Mouse (Mus musculus) midbrain, embryonic 13.5 days (tissue): ENCODE data around the gene Tspan6. TPM values are rescaled to one million over a fixed set of nuclear protein-coding genes. Genes with fewer than 3 reads are reported as not detected.

Source experiments
- ATAC-seq: fragments of 200-750 bp; cut with Nextera tagmentation; 2 replicates; pipeline ENCODE4 v1.8.0; 2017; ENCODE audit warnings: mild to moderate bottlenecking, moderate TSS enrichment, moderate library complexity
- H3K27ac ChIP-seq: fragments of 300-500 bp; sonication (generic); 2 replicates; pipeline ENCODE4 v1.5.1; 2015; ENCODE audit warnings: inconsistent platforms, mild to moderate bottlenecking, moderate library complexity
- H3K27me3 ChIP-seq: fragments of 300-500 bp; sonication (generic); 2 replicates; pipeline ENCODE4 v1.6.1; 2015; ENCODE audit warnings: mild to moderate bottlenecking, inconsistent platforms
- H3K36me3 ChIP-seq: fragments of 300-500 bp; sonication (generic); 2 replicates; pipeline ENCODE4 v1.6.1; 2015; ENCODE audit warnings: mild to moderate bottlenecking, inconsistent platforms
- H3K4me1 ChIP-seq: fragments of 300-500 bp; sonication (generic); replicated peaks from 2 replicates; pipeline ENCODE4 v1.6.1; 2015; ENCODE audit warnings: inconsistent platforms
- H3K4me2 ChIP-seq: fragments of 300-500 bp; sonication (generic); replicated peaks from 2 replicates; pipeline ENCODE4 v1.6.1; 2015; ENCODE audit warnings: moderate library complexity, mild to moderate bottlenecking, inconsistent platforms
- H3K4me3 ChIP-seq: fragments of 300-500 bp; sonication (generic); replicated peaks from 2 replicates; pipeline ENCODE4 v1.5.1; 2015; ENCODE audit warnings: mild to moderate bottlenecking, inconsistent platforms
- H3K9ac ChIP-seq: fragments of 300-500 bp; sonication (generic); replicated peaks from 2 replicates; pipeline ENCODE4 v1.6.1; 2015; ENCODE audit warnings: mild to moderate bottlenecking, inconsistent platforms
- H3K9me3 ChIP-seq: fragments of 300-500 bp; sonication (generic); 2 replicates; pipeline ENCODE4 v1.6.1; 2016; ENCODE audit warnings: mild to moderate bottlenecking, inconsistent platforms
- WGBS: fragments of 180-500 bp; shearing (Covaris S2); methylation state at CpG from one replicate; pipeline ENCODE4 v1.1.7; 2015; 5-methylcytosine and 5-hydroxymethylcytosine counted together
- polyA plus RNA-seq: library from polyadenylated mRNA; unstranded; fragments of >200 nt; fragmentation: Nextera tagmentation; extraction: Ambion mirVana; gene quantifications from 2 replicates; pipeline ENCODE4 v1.2.1, GENCODE M21; 2015

Gene Tspan6
- 240 and 273 TPM in 2 replicates for polyA plus RNA-seq

DNA sequence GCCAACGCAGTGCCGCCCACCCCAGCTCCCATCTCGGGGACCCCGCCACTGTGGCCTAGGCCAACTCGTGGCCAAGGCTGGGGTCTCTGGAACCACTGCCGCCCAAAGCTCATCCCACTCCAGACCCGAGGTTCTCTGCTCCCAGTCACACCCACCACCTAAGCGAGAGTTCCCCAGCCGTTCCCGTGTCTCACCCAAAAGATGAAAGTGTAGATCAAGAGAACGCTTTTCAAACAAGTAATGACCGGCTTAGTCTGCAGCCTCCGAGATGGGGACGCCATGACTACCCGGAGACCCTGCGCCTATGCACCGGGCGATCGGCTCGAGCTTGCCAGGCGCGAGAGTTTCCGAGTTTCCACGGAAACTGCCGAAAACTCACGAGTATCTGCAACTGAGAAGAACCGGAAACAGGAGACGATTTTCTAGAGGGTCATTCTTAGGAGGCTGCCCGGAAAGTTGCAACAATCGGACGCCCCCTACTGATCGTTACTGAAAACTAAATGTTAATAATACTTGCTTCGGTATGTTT is at the start of gene Tspan6:
Gene Tspan6 (minus strand): TSS at position 416 of the 529 bp plus-strand sequence.
- H3K4me1 ChIP-seq = 0 out of 2 replicates have a peak, but pooled peaks cover 4% of the 10 kb centered on the region
- H3K4me2 ChIP-seq = peak within 1 kb of the TSS; percentile 55
- WGBS = 32% methylated on average over 33 of the region's 33 CpGs
- H3K4me3 ChIP-seq = peak within 1 kb of the TSS; percentile 57
- H3K27me3 ChIP-seq = no peaks in the 10 kb centered on the region
- peak; percentile 98 for ATAC-seq
- peak within 1 kb of the TSS; percentile 81 for H3K9ac ChIP-seq
- peak within 1 kb of the TSS; percentile 70 for H3K27ac ChIP-seq
- H3K9me3 ChIP-seq = no peaks in the 10 kb centered on the region
- peaks cover 12% of the 10 kb centered on the region for H3K36me3 ChIP-seq

DNA sequence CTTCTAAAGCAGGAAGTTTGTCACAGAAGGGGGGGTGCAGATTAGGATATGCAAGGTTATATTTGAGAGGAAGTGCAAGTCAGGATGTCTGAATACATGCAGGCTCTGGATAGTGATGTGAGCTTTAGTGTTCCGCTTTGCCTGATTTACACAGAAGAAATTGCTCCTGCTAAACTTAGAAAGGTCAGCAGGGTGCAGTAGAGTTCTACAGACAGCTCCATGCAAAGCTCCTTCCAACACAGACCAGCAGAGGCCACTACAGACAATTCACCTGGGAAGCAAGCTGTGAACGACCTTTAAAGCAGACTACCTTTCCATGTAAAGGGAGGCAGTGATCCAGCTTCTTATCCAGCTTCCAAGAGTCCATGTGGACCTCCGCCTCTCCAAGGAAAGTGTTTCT is 49.2 kb upstream of the Tspan6 start:
- H3K27ac ChIP-seq = no peak overlapping the region
- no peak overlapping the region for H3K4me2 ChIP-seq
- peak; percentile 45; the same call in 1 of the 2 replicates for ATAC-seq
- H3K4me1 ChIP-seq = no peaks in the 10 kb centered on the region
- H3K27me3 ChIP-seq = peaks cover 5% of the 10 kb centered on the region; the same call in 1 of the 2 replicates
- no peak overlapping the region for H3K4me3 ChIP-seq
- H3K9ac ChIP-seq = no peak overlapping the region
- H3K9me3 ChIP-seq = no peaks in the 10 kb centered on the region
- WGBS = 34% methylated on average over 3 of the region's 3 CpGs
- H3K36me3 ChIP-seq = no peaks in the 10 kb centered on the region

DNA sequence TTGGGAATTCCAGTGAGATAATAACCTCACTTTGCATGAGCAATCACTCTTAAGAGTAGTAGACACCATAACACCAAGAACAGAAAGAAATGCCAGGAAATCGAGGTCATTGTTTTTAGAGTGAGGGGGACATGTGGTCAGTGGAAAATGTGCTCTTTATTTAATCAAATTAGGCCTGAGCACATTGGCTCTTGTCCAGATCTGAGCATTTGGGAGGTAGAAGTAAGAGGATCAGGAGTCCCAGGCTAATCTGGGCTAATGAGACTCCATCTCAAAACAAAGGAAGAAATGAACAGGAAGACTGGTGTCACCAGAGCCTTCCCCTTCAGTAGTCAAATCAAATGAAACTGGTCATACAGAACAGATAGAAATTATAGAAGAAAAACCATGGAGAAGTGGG is 41.3 kb upstream of the Tspan6 start:
- no peaks in the 10 kb centered on the region; the same call in 1 of the 2 replicates for H3K27me3 ChIP-seq
- H3K9ac ChIP-seq = no peak overlapping the region
- 47% methylated on average over 1 of the region's 1 CpGs for WGBS

GRCm38 (mm10) chrX:133936605-133937225 is 38.5 kb upstream of the Tspan6 start:
- H3K9me3 ChIP-seq = no peaks in the 10 kb centered on the region
- no peaks in the 10 kb centered on the region for H3K27me3 ChIP-seq
- no peak for ATAC-seq
- H3K36me3 ChIP-seq = no peaks in the 10 kb centered on the region
- H3K4me1 ChIP-seq = no peaks in the 10 kb centered on the region
- no peak overlapping the region for H3K4me2 ChIP-seq
- no peak overlapping the region for H3K9ac ChIP-seq
- no peak overlapping the region for H3K4me3 ChIP-seq
- H3K27ac ChIP-seq = no peak overlapping the region
- 94% methylated on average over 4 of the region's 4 CpGs for WGBS

More for the DNA sequence above, 41.3 kb upstream of the Tspan6 start:
- Histone ChIP-seq H3K4me2 (no peak overlapping the region), H3K4me3 (no peak overlapping the region), H3K9me3 (no peaks in the 10 kb centered on the region), H3K27ac (no peak overlapping the region), H3K4me1 (no peaks in the 10 kb centered on the region), H3K36me3 (no peaks in the 10 kb centered on the region)
- ATAC-seq = no peak

DNA sequence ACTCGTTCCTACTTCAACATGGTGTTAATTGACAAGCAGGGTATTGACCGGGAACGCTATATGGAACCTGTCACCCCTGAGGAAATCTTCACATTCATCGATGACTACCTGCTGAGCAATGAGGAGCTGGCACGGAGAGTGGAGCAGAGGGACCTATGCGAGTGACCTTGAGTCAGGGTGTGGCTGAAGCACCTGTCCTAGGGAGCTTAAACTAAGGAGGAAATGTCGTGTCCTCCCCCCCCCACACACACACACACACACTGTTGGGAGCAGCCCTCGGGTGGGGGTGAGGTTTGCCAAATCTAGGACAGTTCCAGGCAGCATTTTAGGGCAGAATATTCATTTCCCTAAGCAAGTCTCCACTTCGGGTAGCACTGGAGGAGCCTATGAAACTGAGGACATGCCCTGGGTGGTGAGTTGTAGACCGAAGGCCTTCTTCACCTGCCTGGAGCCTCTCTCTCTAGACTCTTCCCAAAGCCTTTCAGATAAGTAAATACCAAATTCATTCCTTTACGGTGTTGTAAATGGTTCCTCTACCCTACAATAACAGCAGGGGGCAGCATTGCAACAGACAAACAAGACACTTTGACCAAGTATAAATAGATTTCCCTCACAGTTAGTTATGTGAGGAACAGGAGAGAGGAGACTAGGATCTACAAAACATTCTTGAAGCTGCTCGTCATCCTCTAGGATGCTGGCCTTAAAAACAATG is 33.2 kb upstream of the Tspan6 start:
- 0 out of 2 replicates have a peak, but pooled peaks have one; percentile 34 for ATAC-seq
- Histone ChIP-seq H3K36me3 (no peaks in the 10 kb centered on the region), H3K9ac (no peak overlapping the region), H3K4me1 (no peaks in the 10 kb centered on the region), H3K27ac (no peak overlapping the region), H3K4me3 (no peak overlapping the region), H3K9me3 (no peaks in the 10 kb centered on the region), H3K4me2 (no peak overlapping the region), H3K27me3 (no peaks in the 10 kb centered on the region)
- 59% methylated on average over 12 of the region's 12 CpGs for WGBS

DNA sequence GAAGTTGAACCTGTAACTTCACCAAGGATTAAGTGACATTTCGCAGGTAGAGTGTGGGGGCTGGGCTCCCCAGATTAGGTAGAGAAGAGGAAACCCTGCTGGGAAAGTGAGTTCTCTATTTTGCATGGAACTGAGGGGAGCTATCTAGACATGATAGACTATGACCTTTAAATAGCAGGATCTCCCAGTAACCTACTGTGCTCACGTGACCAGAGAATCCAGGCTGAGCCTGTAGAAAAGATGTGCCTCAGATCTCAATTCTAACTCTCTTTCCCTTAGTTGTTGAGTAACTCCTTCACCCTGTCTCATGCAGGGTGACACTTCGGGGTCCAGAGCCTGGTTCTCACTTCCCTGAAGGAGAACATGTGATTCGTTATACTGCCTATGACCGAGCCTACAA is 28.5 kb upstream of the Tspan6 start:
- Histone ChIP-seq H3K27ac (no peak overlapping the region), H3K9me3 (no peaks in the 10 kb centered on the region), H3K4me3 (no peak overlapping the region), H3K4me1 (no peaks in the 10 kb centered on the region), H3K27me3 (0 out of 2 replicates have a peak, but pooled peaks cover 5% of the 10 kb centered on the region), H3K4me2 (no peak overlapping the region), H3K36me3 (no peaks in the 10 kb centered on the region), H3K9ac (no peak overlapping the region)
- WGBS = 82% methylated on average over 5 of the region's 5 CpGs
- no peak for ATAC-seq

DNA sequence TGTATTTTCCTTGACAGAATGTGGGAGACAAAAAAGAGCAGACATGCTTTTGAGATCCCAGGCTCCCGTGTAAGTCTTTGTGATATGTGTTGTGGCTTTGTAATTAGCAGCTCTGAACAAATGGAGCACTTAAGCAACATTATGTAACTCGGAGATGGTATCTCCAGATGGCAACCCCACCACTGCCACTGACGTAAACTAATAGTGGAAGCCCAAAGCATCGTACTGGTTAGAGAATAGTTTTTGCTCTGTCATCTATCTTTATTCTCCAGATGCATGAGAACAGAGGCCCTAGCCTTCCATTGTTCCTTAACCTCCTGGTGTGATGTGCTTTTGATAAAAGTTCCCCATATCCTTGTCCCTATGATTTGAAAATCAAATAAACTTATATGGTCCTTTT is 23.0 kb upstream of the Tspan6 start:
- 66% methylated on average over 4 of the region's 4 CpGs for WGBS
- Histone ChIP-seq H3K27ac (no peak overlapping the region), H3K4me1 (no peaks in the 10 kb centered on the region), H3K9ac (no peak overlapping the region), H3K4me3 (no peak overlapping the region), H3K36me3 (no peaks in the 10 kb centered on the region), H3K27me3 (peaks cover 5% of the 10 kb centered on the region; the same call in 1 of the 2 replicates), H3K9me3 (no peaks in the 10 kb centered on the region), H3K4me2 (no peak overlapping the region)
- no peak for ATAC-seq

GRCm38 (mm10) chrX:133914219-133914618 is 16.0 kb upstream of the Tspan6 start:
- Histone ChIP-seq H3K9me3 (no peaks in the 10 kb centered on the region), H3K4me1 (peaks cover 6% of the 10 kb centered on the region; the same call in 1 of the 2 replicates), H3K27ac (no peak overlapping the region), H3K9ac (no peak overlapping the region), H3K4me2 (no peak overlapping the region), H3K27me3 (peaks cover 11% of the 10 kb centered on the region; the same call in 1 of the 2 replicates), H3K4me3 (no peak overlapping the region), H3K36me3 (no peaks in the 10 kb centered on the region)
- WGBS = 66% methylated on average over 7 of the region's 7 CpGs
- ATAC-seq = no peak

DNA sequence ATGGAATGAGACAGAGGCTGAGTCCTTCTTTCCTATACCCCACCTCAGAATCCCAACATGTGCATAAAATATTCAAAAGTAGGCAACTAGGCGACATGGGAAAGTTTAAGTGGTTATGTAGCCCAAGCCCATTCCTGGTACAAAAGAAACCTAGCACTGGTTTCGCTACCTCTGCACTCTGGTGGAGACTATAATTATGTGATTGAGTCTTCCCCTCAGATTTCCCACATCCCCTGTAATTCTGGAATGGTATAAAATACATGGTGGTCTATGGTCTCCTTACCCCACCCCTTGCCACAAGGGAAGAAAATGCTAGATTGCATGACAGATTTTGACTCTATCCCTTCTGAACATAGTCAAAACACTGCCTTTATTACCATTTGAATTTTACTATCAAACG is 14.8 kb upstream of the Tspan6 start:
- no peak overlapping the region for H3K27ac ChIP-seq
- no peak overlapping the region for H3K9ac ChIP-seq
- 86% methylated on average over 3 of the region's 3 CpGs for WGBS
- no peak overlapping the region for H3K4me2 ChIP-seq
- peaks cover 11% of the 10 kb centered on the region; the same call in 1 of the 2 replicates for H3K27me3 ChIP-seq
- no peaks in the 10 kb centered on the region for H3K9me3 ChIP-seq
- H3K4me1 ChIP-seq = peaks cover 6% of the 10 kb centered on the region; the same call in 1 of the 2 replicates
- H3K36me3 ChIP-seq = no peaks in the 10 kb centered on the region
- ATAC-seq = no peak
- H3K4me3 ChIP-seq = no peak overlapping the region

- 30% methylated on average over 10 of the region's 10 CpGs for WGBS
- H3K4me1 ChIP-seq = peaks cover 6% of the 10 kb centered on the region; the same call in 1 of the 2 replicates
- H3K4me2 ChIP-seq = no peak overlapping the region
- ATAC-seq = no peak
- no peak overlapping the region for H3K27ac ChIP-seq
- H3K4me3 ChIP-seq = no peak overlapping the region
- H3K9ac ChIP-seq = no peak overlapping the region
- no peaks in the 10 kb centered on the region for H3K9me3 ChIP-seq
- H3K36me3 ChIP-seq = no peaks in the 10 kb centered on the region
- H3K27me3 ChIP-seq = peaks cover 11% of the 10 kb centered on the region; the same call in 1 of the 2 replicates
Measured at GRCm38 (mm10) chrX:133911397-133912103, 13.3 kb upstream of the Tspan6 start.

- no peak within 1 kb of the TSS for H3K27ac ChIP-seq
- H3K4me1 ChIP-seq = peaks cover 6% of the 10 kb centered on the region; the same call in 1 of the 2 replicates
- no peak for ATAC-seq
Measured at GRCm38 (mm10) chrX:133908261-133908660, 10.0 kb upstream of the Tspan6 start, which contains the start of gene Srpx2. TSS of gene Srpx2 (plus strand) at chrX:133908426.

More at GRCm38 (mm10) chrX:133908261-133908660, 10.0 kb upstream of the Tspan6 start, which contains the start of gene Srpx2:
- 35% methylated on average over 3 of the region's 3 CpGs for WGBS
- Histone ChIP-seq H3K36me3 (no peaks in the 10 kb centered on the region), H3K9me3 (no peaks in the 10 kb centered on the region), H3K27me3 (peaks cover 11% of the 10 kb centered on the region; the same call in 1 of the 2 replicates), H3K4me3 (no peak within 1 kb of the TSS), H3K9ac (no peak within 1 kb of the TSS), H3K4me2 (no peak within 1 kb of the TSS)
